Mouse (Mus musculus): ENCODE measurements around the gene Ccdc183.

DNA sequence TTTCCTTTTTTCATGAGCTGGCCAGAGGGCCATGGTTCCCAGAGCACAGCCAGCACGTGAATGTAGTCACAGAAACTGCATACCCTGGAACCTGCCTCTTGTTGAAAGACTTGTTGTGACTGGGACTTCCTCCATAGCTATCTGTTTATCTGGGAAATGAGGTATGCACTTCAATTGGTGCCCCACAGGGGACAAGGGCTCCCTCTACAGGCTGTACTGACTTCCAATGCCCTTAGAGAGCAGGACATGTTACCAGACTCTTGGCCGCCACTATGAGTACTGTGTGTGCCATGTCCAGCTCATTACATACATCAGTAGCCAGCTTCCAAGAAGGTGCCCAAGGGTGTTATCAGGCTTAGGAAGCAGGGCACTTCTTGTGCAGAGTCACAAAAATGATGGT, 25.6 kb downstream of the Ccdc183 start:
- TF ChIP-seq CTCF (IDR thresholded peaks at IDR 0.05; ENCODE audit: low read depth) = peak; percentile 82
- no peak for TF ChIP-seq EP300 (IDR thresholded peaks at IDR 0.05; ENCODE audit: low read depth)

All from liver, embryonic 14.5 days (tissue).